Comparison of ENCODE assay signal across 14 mouse cellular contexts in genomic region chr8:10993582-10994216, GRCm38 (mm10). TPM values are rescaled to one million over a fixed set of nuclear protein-coding genes. Genes with fewer than 3 reads are reported as not detected.
DNase-seq lines count a peak whose midpoint lies in the region; ATAC-seq and TF ChIP-seq lines count a peak whose summit lies in the region.
"Had no signal": no experiment of that assay in that cellular context is flagged by ENCODE, and none has a peak within 500 bp of the region (broad histone marks: within the 10 kb centered on the region; RNA-seq: fewer than 3 reads in every experiment).

No protein-coding gene starts in this region.

- no peak for TF ChIP-seq CTCF in lung, postnatal 0 days (IDR thresholded peaks at IDR 0.05)

- H3K9ac ChIP-seq in lung, postnatal 0 days (replicated peaks; ENCODE audit: low read depth), result no peak overlapping the region
- no peak overlapping the region for H3K9ac ChIP-seq in embryonic facial prominence, embryonic 14.5 days (ENCODE audit: low read depth, low read length)
- no peak overlapping the region for H3K9ac ChIP-seq in stomach, embryonic 15.5 days
- H3K9ac ChIP-seq: heart, embryonic 15.5 days had no signal

- no peaks in the 10 kb centered on the region; the same call in 1 of the 2 replicates for H3K36me3 ChIP-seq in lung, postnatal 0 days (ENCODE audit: insufficient read depth, low read length)
- H3K36me3 ChIP-seq in embryonic facial prominence, embryonic 14.5 days (ENCODE audit: control insufficient read depth, insufficient read depth, low read length), result peaks cover 6% of the 10 kb centered on the region; the same call in 1 of the 2 replicates
- peaks cover 7% of the 10 kb centered on the region; the same call in 1 of the 2 replicates for H3K36me3 ChIP-seq in stomach, embryonic 15.5 days
- H3K36me3 ChIP-seq: heart, embryonic 15.5 days had no signal

- peaks cover 10% of the 10 kb centered on the region; the same call in 1 of the 2 replicates for H3K4me1 ChIP-seq in lung, postnatal 0 days (ENCODE audit: insufficient read depth, low read depth, low read length)
- H3K4me1 ChIP-seq in embryonic facial prominence, embryonic 14.5 days (ENCODE audit: control insufficient read depth, insufficient read depth, low read length), result peaks cover 17% of the 10 kb centered on the region
- H3K4me1 ChIP-seq in stomach, embryonic 15.5 days, result peaks cover 59% of the 10 kb centered on the region

- H3K27me3 ChIP-seq in lung, postnatal 0 days (replicated peaks; ENCODE audit: insufficient read depth, low read length), result no peaks in the 10 kb centered on the region
- H3K27me3 ChIP-seq in embryonic facial prominence, embryonic 14.5 days (replicated peaks; ENCODE audit: control insufficient read depth, insufficient read depth, low read length), result no peaks in the 10 kb centered on the region
- no peaks in the 10 kb centered on the region for H3K27me3 ChIP-seq in stomach, embryonic 15.5 days (replicated peaks)
- H3K27me3 ChIP-seq: heart, embryonic 15.5 days had no signal

- no peak for DNase-seq in lung, postnatal 0 days (ENCODE audit: low spot score)
- no peak for DNase-seq in lung, postnatal 4 days
- DNase-seq in embryonic facial prominence, embryonic 14.5 days (ENCODE audit: low spot score), result peak; percentile 68
- DNase-seq in kidney, adult 9 months, result no peak
- no peak for DNase-seq in T-cell, adult 2 months (ENCODE audit: low spot score)
- DNase-seq: adrenal gland, postnatal 10 days; gastrocnemius, postnatal 10 days; kidney, postnatal 36 days; thymus, adult 2 months had no signal

- H3K9me3 ChIP-seq in lung, postnatal 0 days (ENCODE audit: low read length), result no peaks in the 10 kb centered on the region
- no peaks in the 10 kb centered on the region for H3K9me3 ChIP-seq in embryonic facial prominence, embryonic 14.5 days (ENCODE audit: control insufficient read depth, low read length)
- no peaks in the 10 kb centered on the region for H3K9me3 ChIP-seq in stomach, embryonic 15.5 days
- H3K9me3 ChIP-seq: heart, embryonic 15.5 days had no signal

- ATAC-seq in lung, postnatal 0 days, result peak; percentile 20; the same call in 1 of the 2 replicates
- peak; percentile 73 for ATAC-seq in CD4-positive, CD25-positive, alpha-beta regulatory T cell, adult 4 months
- ATAC-seq in embryonic facial prominence, embryonic 14.5 days (ENCODE audit: low read depth), result peak; percentile 64
- ATAC-seq in stomach, embryonic 15.5 days (ENCODE audit: insufficient read depth, low FRiP score, low read depth), result no peak
- ATAC-seq: forebrain, embryonic 14.5 days; hindbrain, embryonic 16.5 days had no signal

- H3K4me3 ChIP-seq in lung, postnatal 0 days (ENCODE audit: low read depth, low read length), result no peak overlapping the region
- no peak overlapping the region for H3K4me3 ChIP-seq in embryonic facial prominence, embryonic 14.5 days (ENCODE audit: low read depth, low read length)
- no peak overlapping the region for H3K4me3 ChIP-seq in stomach, embryonic 15.5 days (replicated peaks)
- H3K4me3 ChIP-seq: heart, embryonic 15.5 days had no signal

- H3K4me2 ChIP-seq in lung, postnatal 0 days (replicated peaks; ENCODE audit: low read depth, low read length), result no peak overlapping the region
- H3K4me2 ChIP-seq in embryonic facial prominence, embryonic 14.5 days (ENCODE audit: low read depth, low read length), result no peak overlapping the region
- H3K4me2 ChIP-seq in stomach, embryonic 15.5 days, result no peak overlapping the region
- H3K4me2 ChIP-seq: heart, embryonic 15.5 days had no signal

- no peak for TF ChIP-seq EP300 in lung, postnatal 0 days (IDR thresholded peaks at IDR 0.05)

- no peak overlapping the region for H3K27ac ChIP-seq in lung, postnatal 0 days (ENCODE audit: low read length)
- H3K27ac ChIP-seq in embryonic facial prominence, embryonic 14.5 days (replicated peaks; ENCODE audit: low read depth, low read length), result no peak overlapping the region
- peak overlapping the region; percentile 55 for H3K27ac ChIP-seq in stomach, embryonic 15.5 days
- H3K27ac ChIP-seq: heart, embryonic 15.5 days had no signal

- WGBS in lung, postnatal 0 days, result 80% methylated on average over 10 of the region's 10 CpGs
- WGBS in embryonic facial prominence, embryonic 14.5 days, result 79% methylated on average over 10 of the region's 10 CpGs
- 65% methylated on average over 10 of the region's 10 CpGs for WGBS in stomach, embryonic 15.5 days

RNA-seq across cellular contexts. Expression of gene Irs2, which starts 14.6 kb away (rescaled TPM):
- polyA plus RNA-seq in lung, postnatal 0 days (2015; fragmentation: Nextera tagmentation; extraction: Ambion mirVana), result 6.9 and 7.2 TPM in 2 replicates
- under 1 TPM; 0.68 to 0.83 TPM for polyA plus RNA-seq in CD4-positive, CD25-positive, alpha-beta regulatory T cell, adult 4 months (2017; shearing (Covaris generic))
- 5.4 and 5.9 TPM in 2 replicates for polyA plus RNA-seq in embryonic facial prominence, embryonic 14.5 days (2014; fragmentation: Nextera tagmentation; extraction: Ambion mirVana)
- polyA plus RNA-seq in stomach, embryonic 15.5 days (2015; fragmentation: Nextera tagmentation; extraction: Ambion mirVana), result 7.1 and 7.2 TPM in 2 replicates
